11 mouse cellular contexts compared by ENCODE assay signal in genomic region chr13:60819469-60819868, GRCm38 (mm10). TPM values are rescaled to one million over a fixed set of nuclear protein-coding genes. Genes with fewer than 3 reads are reported as not detected.
DNase-seq lines count a peak whose midpoint lies in the region; ATAC-seq and TF ChIP-seq lines count a peak whose summit lies in the region.
"Had no signal": no experiment of that assay in that cellular context is flagged by ENCODE, and none has a peak within 500 bp of the region (broad histone marks: within the 10 kb centered on the region; RNA-seq: fewer than 3 reads in every experiment).

No protein-coding gene starts in this region.

- WGBS in hindbrain, embryonic 11.5 days = 15% methylated on average over 7 of the region's 7 CpGs
- WGBS in hindbrain, embryonic 16.5 days = 8% methylated on average over 7 of the region's 7 CpGs
- 8% methylated on average over 7 of the region's 7 CpGs for WGBS in limb, embryonic 11.5 days
- 11% methylated on average over 7 of the region's 7 CpGs for WGBS in stomach, postnatal 0 days

- H3K36me3 ChIP-seq in hindbrain, embryonic 11.5 days (ENCODE audit: control insufficient read depth, insufficient read depth, low read length) = no peaks in the 10 kb centered on the region
- no peaks in the 10 kb centered on the region for H3K36me3 ChIP-seq in hindbrain, embryonic 16.5 days (ENCODE audit: control insufficient read depth, insufficient read depth, low read length)
- H3K36me3 ChIP-seq in ES-Bruce4 (ENCODE audit: control insufficient read depth, insufficient read depth, low read length, poor library complexity, severe bottlenecking) = no peaks in the 10 kb centered on the region
- no peaks in the 10 kb centered on the region for H3K36me3 ChIP-seq in limb, embryonic 11.5 days (ENCODE audit: control insufficient read depth, insufficient read depth, low read length)
- no peaks in the 10 kb centered on the region for H3K36me3 ChIP-seq in stomach, postnatal 0 days (ENCODE audit: control insufficient read depth, insufficient read depth, low read length)

- no peaks in the 10 kb centered on the region for H3K9me3 ChIP-seq in hindbrain, embryonic 11.5 days (ENCODE audit: control insufficient read depth, low read length)
- H3K9me3 ChIP-seq in hindbrain, embryonic 16.5 days (ENCODE audit: control insufficient read depth, low read length) = no peaks in the 10 kb centered on the region
- no peaks in the 10 kb centered on the region for H3K9me3 ChIP-seq in ES-Bruce4 (replicated peaks; ENCODE audit: control insufficient read depth, insufficient read depth, low read length, poor library complexity, severe bottlenecking)
- no peaks in the 10 kb centered on the region for H3K9me3 ChIP-seq in limb, embryonic 11.5 days (ENCODE audit: control insufficient read depth, low read length)
- H3K9me3 ChIP-seq in stomach, postnatal 0 days (ENCODE audit: control insufficient read depth, low read length) = no peaks in the 10 kb centered on the region

- no peak for TF ChIP-seq POLR2A in ES-Bruce4 (IDR thresholded peaks at IDR 0.05; ENCODE audit: insufficient read depth, low read length)

- no peak for ATAC-seq in hindbrain, embryonic 11.5 days (ENCODE audit: low FRiP score)
- ATAC-seq in hindbrain, embryonic 16.5 days = no peak
- no peak for ATAC-seq in limb, embryonic 11.5 days (ENCODE audit: insufficient number of reproducible peaks, low FRiP score, low TSS enrichment, low read depth)
- no peak for ATAC-seq in stomach, postnatal 0 days (ENCODE audit: low FRiP score, low TSS enrichment)

- no peaks in the 10 kb centered on the region for H3K27me3 ChIP-seq in hindbrain, embryonic 11.5 days (ENCODE audit: control insufficient read depth, insufficient read depth, low read length)
- H3K27me3 ChIP-seq in hindbrain, embryonic 16.5 days (replicated peaks; ENCODE audit: control insufficient read depth, insufficient read depth, low read length) = no peaks in the 10 kb centered on the region
- no peaks in the 10 kb centered on the region for H3K27me3 ChIP-seq in ES-Bruce4 (ENCODE audit: control insufficient read depth, insufficient read depth, low read length, poor library complexity, severe bottlenecking)
- no peaks in the 10 kb centered on the region for H3K27me3 ChIP-seq in limb, embryonic 11.5 days (ENCODE audit: control insufficient read depth, insufficient read depth, low read length)
- H3K27me3 ChIP-seq in stomach, postnatal 0 days (ENCODE audit: control insufficient read depth, insufficient read depth, low read length) = no peaks in the 10 kb centered on the region

- peak; percentile 74 for TF ChIP-seq CTCF in ES-Bruce4 (IDR thresholded peaks at IDR 0.05; ENCODE audit: low read depth, low read length)
- peak; percentile 87 for TF ChIP-seq CTCF in stomach, postnatal 0 days (IDR thresholded peaks at IDR 0.05; ENCODE audit: low read depth)

- no peak overlapping the region for H3K4me2 ChIP-seq in hindbrain, embryonic 11.5 days (replicated peaks; ENCODE audit: low read depth, low read length)
- H3K4me2 ChIP-seq in hindbrain, embryonic 16.5 days (ENCODE audit: low read length) = no peak overlapping the region
- no peak overlapping the region for H3K4me2 ChIP-seq in limb, embryonic 11.5 days (ENCODE audit: low read depth, severe bottlenecking)
- no peak overlapping the region for H3K4me2 ChIP-seq in stomach, postnatal 0 days (replicated peaks; ENCODE audit: low read depth)

- no peak for TF ChIP-seq EP300 in ES-Bruce4 (IDR thresholded peaks at IDR 0.05; ENCODE audit: insufficient read depth, low read depth, low read length)
- no peak for TF ChIP-seq EP300 in stomach, postnatal 0 days (optimal IDR thresholded peaks at IDR 0.05)

- H3K9ac ChIP-seq in hindbrain, embryonic 11.5 days (ENCODE audit: low read depth, low read length) = no peak overlapping the region
- no peak overlapping the region for H3K9ac ChIP-seq in hindbrain, embryonic 16.5 days (ENCODE audit: low read depth, low read length)
- H3K9ac ChIP-seq in ES-Bruce4 (ENCODE audit: low read depth, poor library complexity, severe bottlenecking) = no peak overlapping the region
- no peak overlapping the region for H3K9ac ChIP-seq in limb, embryonic 11.5 days (ENCODE audit: low read length)
- no peak overlapping the region for H3K9ac ChIP-seq in stomach, postnatal 0 days (ENCODE audit: low read length)

- H3K4me3 ChIP-seq in hindbrain, embryonic 11.5 days (ENCODE audit: low read depth, low read length) = no peak overlapping the region
- no peak overlapping the region for H3K4me3 ChIP-seq in hindbrain, embryonic 16.5 days (ENCODE audit: low read length)
- H3K4me3 ChIP-seq in ES-Bruce4 (ENCODE audit: low read depth, low read length) = no peak overlapping the region
- no peak overlapping the region for H3K4me3 ChIP-seq in limb, embryonic 11.5 days (ENCODE audit: low read depth, low read length)
- no peak overlapping the region for H3K4me3 ChIP-seq in stomach, postnatal 0 days (ENCODE audit: low read depth, low read length)
- H3K4me3 ChIP-seq: erythroblast, embryonic 14.5 days had no signal

- DNase-seq in hindbrain, embryonic 11.5 days (ENCODE audit: low spot score) = peak; percentile 60
- DNase-seq in R1 (ENCODE audit: low read depth, low spot score) = peak; percentile 49
- DNase-seq in forelimb bud, embryonic 11.5 days (ENCODE audit: low read depth, low spot score) = peak; percentile 36
- peak; percentile 72 for DNase-seq in limb, embryonic 11.5 days (ENCODE audit: low spot score)
- DNase-seq in stomach, postnatal 0 days (ENCODE audit: low spot score) = peak; percentile 70
- DNase-seq in cerebellum, adult 11-12 months = no peak

- H3K27ac ChIP-seq in hindbrain, embryonic 11.5 days (ENCODE audit: low read depth, low read length) = no peak overlapping the region
- H3K27ac ChIP-seq in hindbrain, embryonic 16.5 days (ENCODE audit: low read depth, low read length) = no peak overlapping the region
- no peak overlapping the region for H3K27ac ChIP-seq in ES-Bruce4 (ENCODE audit: insufficient read depth, low read length)
- no peak overlapping the region for H3K27ac ChIP-seq in limb, embryonic 11.5 days (replicated peaks; ENCODE audit: low read depth, low read length)
- no peak overlapping the region for H3K27ac ChIP-seq in stomach, postnatal 0 days (replicated peaks)

- no peaks in the 10 kb centered on the region for H3K4me1 ChIP-seq in hindbrain, embryonic 11.5 days (replicated peaks; ENCODE audit: control insufficient read depth, insufficient read depth, low read length)
- no peaks in the 10 kb centered on the region for H3K4me1 ChIP-seq in hindbrain, embryonic 16.5 days (ENCODE audit: control insufficient read depth, insufficient read depth, low read depth, low read length)
- H3K4me1 ChIP-seq in ES-Bruce4 (ENCODE audit: control insufficient read depth, insufficient read depth, low read length) = no peaks in the 10 kb centered on the region
- H3K4me1 ChIP-seq in limb, embryonic 11.5 days (ENCODE audit: control insufficient read depth, insufficient read depth, low read length) = no peaks in the 10 kb centered on the region
- H3K4me1 ChIP-seq in stomach, postnatal 0 days (replicated peaks; ENCODE audit: control insufficient read depth, insufficient read depth) = no peaks in the 10 kb centered on the region

RNA-seq across cellular contexts. Expression of gene Ctsll3, which starts 16.8 kb away (rescaled TPM):
- polyA plus RNA-seq in hindbrain, embryonic 11.5 days (2014; fragmentation: Nextera tagmentation; extraction: Ambion mirVana) = not detected in 2 replicates
- not detected in 2 replicates for polyA plus RNA-seq in hindbrain, embryonic 16.5 days (2015; fragmentation: Nextera tagmentation; extraction: Ambion mirVana)
- not detected in 2 replicates for polyA plus RNA-seq in ES-Bruce4 (2011; ENCODE audit: insufficient read depth, insufficient read length, low read depth, missing spikeins)
- not detected in 2 replicates for polyA plus RNA-seq in limb, embryonic 11.5 days (2014; fragmentation: Nextera tagmentation; extraction: Ambion mirVana)
- 0.82 and 0.90 TPM in 2 replicates for polyA plus RNA-seq in stomach, postnatal 0 days (2015; fragmentation: Nextera tagmentation; extraction: Ambion mirVana)
- polyA plus RNA-seq: erythroblast, embryonic 14.5 days; liver, embryonic 16.5 days; stomach, embryonic 14.5 days had no signal

RNA-seq across cellular contexts. Expression of gene BC051665, which starts 33.3 kb away (rescaled TPM):
- polyA plus RNA-seq in hindbrain, embryonic 11.5 days (2014; fragmentation: Nextera tagmentation; extraction: Ambion mirVana) = not detected in 2 replicates
- polyA plus RNA-seq in hindbrain, embryonic 16.5 days (2015; fragmentation: Nextera tagmentation; extraction: Ambion mirVana) = not detected in 2 replicates
- polyA plus RNA-seq in ES-Bruce4 (2011; ENCODE audit: insufficient read depth, insufficient read length, low read depth, missing spikeins) = not detected in 2 replicates
- not detected in 2 replicates for polyA plus RNA-seq in limb, embryonic 11.5 days (2014; fragmentation: Nextera tagmentation; extraction: Ambion mirVana)
- polyA plus RNA-seq in stomach, postnatal 0 days (2015; fragmentation: Nextera tagmentation; extraction: Ambion mirVana) = not detected in 2 replicates
- polyA plus RNA-seq: erythroblast, embryonic 14.5 days; liver, embryonic 16.5 days; stomach, embryonic 14.5 days had no signal

RNA-seq across cellular contexts. Expression of gene 4930486L24Rik, which starts 44.8 kb away (rescaled TPM):
- 0.15 TPM in 1 of 2 replicates, not detected in the other for polyA plus RNA-seq in hindbrain, embryonic 11.5 days (2014; fragmentation: Nextera tagmentation; extraction: Ambion mirVana)
- polyA plus RNA-seq in hindbrain, embryonic 16.5 days (2015; fragmentation: Nextera tagmentation; extraction: Ambion mirVana) = 0.33 TPM in 1 of 2 replicates, not detected in the other
- 0.67 and 1.1 TPM in 2 replicates for polyA plus RNA-seq in ES-Bruce4 (2011; ENCODE audit: insufficient read depth, insufficient read length, low read depth, missing spikeins)
- not detected in 2 replicates for polyA plus RNA-seq in limb, embryonic 11.5 days (2014; fragmentation: Nextera tagmentation; extraction: Ambion mirVana)
- 0.27 TPM in 1 of 2 replicates, not detected in the other for polyA plus RNA-seq in stomach, postnatal 0 days (2015; fragmentation: Nextera tagmentation; extraction: Ambion mirVana)
- polyA plus RNA-seq: erythroblast, embryonic 14.5 days; stomach, embryonic 14.5 days had no signal
